Comparison of ENCODE assay signal across 12 mouse cellular contexts in the genomic region with DNA sequence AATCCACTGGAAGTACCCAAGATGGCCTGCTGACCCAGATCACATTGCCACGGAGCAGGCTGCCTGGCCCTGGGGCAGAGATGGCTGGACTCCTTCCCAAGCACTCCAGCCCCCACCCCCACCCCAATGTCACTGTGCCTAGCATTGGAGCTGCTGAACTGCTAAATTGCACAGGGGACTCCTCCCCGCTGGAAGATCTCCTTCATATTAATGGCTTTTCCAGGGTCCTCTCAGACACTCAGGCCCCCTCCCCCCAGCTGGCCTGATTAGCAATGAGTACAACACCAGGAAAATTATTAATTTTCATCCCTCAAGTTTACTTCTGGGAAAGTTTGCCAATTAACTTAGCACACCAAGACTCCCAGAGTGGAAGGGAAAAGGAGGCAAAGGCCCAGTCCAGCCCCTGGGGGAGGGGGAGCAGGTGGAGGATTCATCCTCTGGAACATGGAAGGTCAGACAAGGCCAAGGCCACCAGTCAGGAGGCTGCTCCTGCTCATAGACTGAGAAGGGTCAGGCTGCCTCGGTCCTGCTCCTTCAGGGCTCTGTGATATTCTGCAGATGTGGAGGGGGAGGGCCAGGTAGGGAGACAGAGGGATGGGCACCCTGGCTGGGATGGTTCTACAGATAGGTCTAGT. TPM values are rescaled to one million over a fixed set of nuclear protein-coding genes. Genes with fewer than 3 reads are reported as not detected.
A peak's percentile ranks its signal among the peaks of the same experiment; 100 is the strongest.
DNase-seq lines count a peak whose midpoint lies in the region; ATAC-seq and TF ChIP-seq lines count a peak whose summit lies in the region.
"Had no signal": no experiment of that assay in that cellular context is flagged by ENCODE, and none has a peak within 500 bp of the region (broad histone marks: within the 10 kb centered on the region; RNA-seq: fewer than 3 reads in every experiment).

No protein-coding gene starts in this region.

- no peak overlapping the region for H3K4me3 ChIP-seq in gastrocnemius, adult 2 months
- no peak overlapping the region for H3K4me3 ChIP-seq in kidney, postnatal 0 days (replicated peaks; ENCODE audit: low read depth, low read length)
- no peak overlapping the region for H3K4me3 ChIP-seq in neural tube, embryonic 15.5 days (replicated peaks)
- H3K4me3 ChIP-seq: layer of hippocampus, adult 2 months; liver, embryonic 13.5 days had no signal

- peaks cover 38% of the 10 kb centered on the region for H3K4me1 ChIP-seq in kidney, postnatal 0 days (replicated peaks; ENCODE audit: insufficient read depth, low read length)
- peaks cover 46% of the 10 kb centered on the region for H3K4me1 ChIP-seq in neural tube, embryonic 15.5 days

- H3K9ac ChIP-seq in kidney, postnatal 0 days (ENCODE audit: low read depth, low read length) = 0 out of 2 replicates have a peak overlapping the region, but pooled peaks have one; percentile 23
- no peak overlapping the region; the same call in 1 of the 2 replicates for H3K9ac ChIP-seq in neural tube, embryonic 15.5 days (replicated peaks)
- H3K9ac ChIP-seq: liver, embryonic 13.5 days had no signal

- no peak for TF ChIP-seq CTCF in gastrocnemius, adult 2 months (IDR thresholded peaks at IDR 0.05)
- no peak for TF ChIP-seq CTCF in kidney, postnatal 0 days (IDR thresholded peaks at IDR 0.05; ENCODE audit: low read depth)

- no peak overlapping the region for H3K4me2 ChIP-seq in kidney, postnatal 0 days (ENCODE audit: low read length)
- H3K4me2 ChIP-seq in neural tube, embryonic 15.5 days = no peak overlapping the region
- H3K4me2 ChIP-seq: liver, embryonic 13.5 days had no signal

- no peaks in the 10 kb centered on the region for H3K9me3 ChIP-seq in kidney, postnatal 0 days (replicated peaks; ENCODE audit: low read length)
- H3K9me3 ChIP-seq in neural tube, embryonic 15.5 days (replicated peaks) = no peaks in the 10 kb centered on the region
- H3K9me3 ChIP-seq: liver, embryonic 13.5 days had no signal

- DNase-seq in gastrocnemius, adult 2 months = peak; percentile 45
- DNase-seq in gastrocnemius, postnatal 36 days = no peak
- DNase-seq in retina, postnatal 1 day = peak; percentile 53
- DNase-seq in retina, embryonic 14.5 days (ENCODE audit: low spot score) = no peak
- DNase-seq in kidney, postnatal 0 days (ENCODE audit: low spot score) = no peak
- no peak for DNase-seq in urinary bladder, postnatal 10 days (ENCODE audit: low spot score)
- DNase-seq in layer of hippocampus, adult 9-11 months = no peak
- DNase-seq: liver, embryonic 13.5 days; right cerebral cortex, postnatal 14 days had no signal

- WGBS in kidney, postnatal 0 days = 34% methylated on average over 3 of the region's 3 CpGs
- 25% methylated on average over 3 of the region's 3 CpGs for WGBS in neural tube, embryonic 15.5 days

- H3K36me3 ChIP-seq in kidney, postnatal 0 days (ENCODE audit: insufficient read depth, low read length) = no peaks in the 10 kb centered on the region
- no peaks in the 10 kb centered on the region for H3K36me3 ChIP-seq in neural tube, embryonic 15.5 days

- no peaks in the 10 kb centered on the region for H3K27me3 ChIP-seq in kidney, postnatal 0 days (ENCODE audit: insufficient read depth, low read length)
- no peaks in the 10 kb centered on the region for H3K27me3 ChIP-seq in neural tube, embryonic 15.5 days (replicated peaks)

- ATAC-seq in kidney, postnatal 0 days (replicated peaks; ENCODE audit: low FRiP score, low read depth) = no peak
- ATAC-seq in neural tube, embryonic 15.5 days (ENCODE audit: low FRiP score) = no peak
- ATAC-seq: forebrain, embryonic 16.5 days had no signal

- peak overlapping the region; percentile 79 for H3K27ac ChIP-seq in gastrocnemius, adult 2 months
- H3K27ac ChIP-seq in kidney, postnatal 0 days = peak overlapping the region; percentile 20; the same call in 1 of the 2 replicates
- 0 out of 2 replicates have a peak overlapping the region, but pooled peaks have one; percentile 5 for H3K27ac ChIP-seq in neural tube, embryonic 15.5 days (replicated peaks)
- H3K27ac ChIP-seq: layer of hippocampus, adult 2 months; liver, embryonic 13.5 days had no signal

- intact Hi-C loops in gastrocnemius, adult 2 months (cut with DNase I) = no loop called here
- intact Hi-C loops in gastrocnemius, postnatal 36 days (cut with DNase I) = no loop called here

RNA-seq across cellular contexts. Expression of gene Slc38a10, which starts 31.4 kb away (rescaled TPM):
- total RNA-seq in gastrocnemius, adult 2 months (2021) = 10 to 100 TPM; 32.2 to 51.7 TPM
- total RNA-seq in gastrocnemius, postnatal 36 days (2021) = 10 to 100 TPM; 43.0 to 43.4 TPM
- 94.0 and 105 TPM in 2 replicates for polyA plus RNA-seq in kidney, postnatal 0 days (2015; fragmentation: Nextera tagmentation; extraction: Ambion mirVana)
- 107 and 112 TPM in 2 replicates for polyA plus RNA-seq in neural tube, embryonic 15.5 days (2015; fragmentation: Nextera tagmentation; extraction: Ambion mirVana)

RNA-seq across cellular contexts. Expression of gene Bahcc1, which starts 50.2 kb away (rescaled TPM):
- 1 to 10 TPM; 3.5 to 5.3 TPM for total RNA-seq in gastrocnemius, adult 2 months (2021)
- 1 to 10 TPM; 2.3 to 4.1 TPM for total RNA-seq in gastrocnemius, postnatal 36 days (2021)
- 8.2 and 8.6 TPM in 2 replicates for polyA plus RNA-seq in kidney, postnatal 0 days (2015; fragmentation: Nextera tagmentation; extraction: Ambion mirVana)
- 8.7 and 10.4 TPM in 2 replicates for polyA plus RNA-seq in neural tube, embryonic 15.5 days (2015; fragmentation: Nextera tagmentation; extraction: Ambion mirVana)

Comparison
In these comparisons a context has a peak if more than half of its experiments do, and no peak if none do; other contexts are left out.
1. DNase-seq: peak in gastrocnemius, adult 2 months (single experiment) and retina, postnatal 1 day (single experiment); none in gastrocnemius, postnatal 36 days (0 of 2), retina, embryonic 14.5 days (single experiment), kidney, postnatal 0 days (single experiment), urinary bladder, postnatal 10 days (single experiment) and layer of hippocampus, adult 9-11 months (single experiment).
2. H3K27ac ChIP-seq: peak in every context shown above with its lines; median percentile 79 in gastrocnemius, adult 2 months; 20 in kidney, postnatal 0 days; 5 in neural tube, embryonic 15.5 days.